ENCODE assay signal across 9 mouse cellular contexts in the genomic region with DNA sequence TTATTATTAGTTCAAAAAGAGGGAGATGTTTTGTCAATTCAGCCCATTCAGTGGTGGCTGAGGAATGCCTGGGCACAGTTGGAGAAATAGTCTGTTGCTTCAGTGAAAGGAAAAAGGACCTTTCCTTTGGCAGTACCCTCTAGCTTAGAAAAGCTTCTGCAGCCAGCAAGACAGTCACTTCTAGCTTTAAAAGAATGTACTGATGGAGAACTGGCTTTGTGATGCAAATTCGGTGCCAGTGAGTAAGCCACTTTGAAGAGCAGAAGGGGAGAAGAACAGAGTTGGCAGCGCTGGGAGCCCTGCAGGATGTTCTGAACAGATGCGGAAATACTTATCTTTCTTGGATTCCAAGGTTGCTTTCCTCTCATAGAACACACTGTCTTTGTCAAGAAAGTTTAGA.
A peak's percentile ranks its signal among the peaks of the same experiment; 100 is the strongest.
DNase-seq lines count a peak whose midpoint lies in the region; ATAC-seq and TF ChIP-seq lines count a peak whose summit lies in the region.
"Had no signal": no experiment of that assay in that cellular context is flagged by ENCODE, and none has a peak within 500 bp of the region (broad histone marks: within the 10 kb centered on the region; RNA-seq: fewer than 3 reads in every experiment).

No protein-coding gene starts in this region.

- DNase-seq in hindbrain, postnatal 0 days (ENCODE audit: low spot score): peak; percentile 39
- no peak for DNase-seq in hindbrain, embryonic 10.5 days (ENCODE audit: low spot score)
- peak; percentile 39 to 61 for DNase-seq in frontal cortex, adult 2 months (ENCODE audit: extremely low spot score in 1 of 2, low spot score in 1 of 2)
- peak; percentile 39 to 41 for DNase-seq in left cerebral cortex, adult 18-20 months (ENCODE audit: low spot score in 2 of 2)
- peak; percentile 12 for DNase-seq in skeletal muscle tissue, adult 2 months (ENCODE audit: low read depth, low spot score)
- no peak for DNase-seq in spleen, adult 12 weeks (ENCODE audit: low spot score)
- DNase-seq in urinary bladder, postnatal 36 days (ENCODE audit: low spot score in 2 of 2): no peak
- DNase-seq: lung, adult 18-20 months had no signal

- whole genome bisulfite sequencing in hindbrain, postnatal 0 days: 27% methylated on average over 3 of the region's 3 CpGs
- 38% methylated on average over 3 of the region's 3 CpGs for WGBS in hindbrain, embryonic 10.5 days

- H3K27me3 ChIP-seq in hindbrain, postnatal 0 days (ENCODE audit: insufficient read depth, low read length): no peaks in the 10 kb centered on the region
- no peaks in the 10 kb centered on the region for H3K27me3 ChIP-seq in hindbrain, embryonic 10.5 days (ENCODE audit: insufficient read depth, poor library complexity, severe bottlenecking)
- H3K27me3 ChIP-seq: midbrain, embryonic 12.5 days had no signal

- no peaks in the 10 kb centered on the region for H3K36me3 ChIP-seq in hindbrain, postnatal 0 days (ENCODE audit: insufficient read depth, low read length)
- no peaks in the 10 kb centered on the region for H3K36me3 ChIP-seq in hindbrain, embryonic 10.5 days
- H3K36me3 ChIP-seq: midbrain, embryonic 12.5 days had no signal

- H3K9ac ChIP-seq in hindbrain, postnatal 0 days (replicated peaks; ENCODE audit: low read length): no peak overlapping the region
- H3K9ac ChIP-seq: midbrain, embryonic 12.5 days had no signal

- H3K9me3 ChIP-seq in hindbrain, postnatal 0 days (ENCODE audit: low read length): no peaks in the 10 kb centered on the region
- H3K9me3 ChIP-seq in hindbrain, embryonic 10.5 days: no peaks in the 10 kb centered on the region
- H3K9me3 ChIP-seq: midbrain, embryonic 12.5 days had no signal

- no peaks in the 10 kb centered on the region for H3K4me1 ChIP-seq in hindbrain, postnatal 0 days (ENCODE audit: insufficient read depth, low read length)
- H3K4me1 ChIP-seq in hindbrain, embryonic 10.5 days (replicated peaks): 0 out of 2 replicates have a peak, but pooled peaks cover 2% of the 10 kb centered on the region

- no peak for TF ChIP-seq CTCF in hindbrain, postnatal 0 days (IDR thresholded peaks at IDR 0.05; ENCODE audit: low read depth)

- H3K4me2 ChIP-seq in hindbrain, postnatal 0 days (ENCODE audit: low read depth, low read length): no peak overlapping the region
- H3K4me2 ChIP-seq: midbrain, embryonic 12.5 days had no signal

- no peak overlapping the region for H3K4me3 ChIP-seq in hindbrain, postnatal 0 days (ENCODE audit: low read length)
- no peak overlapping the region for H3K4me3 ChIP-seq in hindbrain, embryonic 10.5 days
- H3K4me3 ChIP-seq: midbrain, embryonic 12.5 days had no signal

- ATAC-seq in hindbrain, postnatal 0 days: peak; percentile 43; the same call in 1 of the 2 replicates

- H3K27ac ChIP-seq in hindbrain, postnatal 0 days: no peak overlapping the region
- H3K27ac ChIP-seq in hindbrain, embryonic 10.5 days: no peak overlapping the region
- H3K27ac ChIP-seq: midbrain, embryonic 12.5 days had no signal

Comparison
In these comparisons a context has a peak if more than half of its experiments do, and no peak if none do; other contexts are left out.
1. DNase-seq: peak in hindbrain, postnatal 0 days (single experiment), frontal cortex, adult 2 months (2 of 2), left cerebral cortex, adult 18-20 months (2 of 2) and skeletal muscle tissue, adult 2 months (single experiment); none in hindbrain, embryonic 10.5 days (single experiment), spleen, adult 12 weeks (single experiment) and urinary bladder, postnatal 36 days (0 of 2).